Mouse (Mus musculus): ENCODE data around the gene Smurf2. TPM values are rescaled to one million over a fixed set of nuclear protein-coding genes. Genes with fewer than 3 reads are reported as not detected.

The Smurf2 gene
- 9.4 and 10.4 TPM in 2 replicates for polyA plus RNA-seq (2015; fragmentation: Nextera tagmentation; extraction: Ambion mirVana)

GRCm38 (mm10) chr11:106920551-106921379, at the start of gene Smurf2:
Gene Smurf2 (minus strand): TSS chr11:106920715.

GRCm38 (mm10) chr11:106788775-106789459, 131.6 kb downstream of the Smurf2 start, which contains the start of the genes Ddx5 and Cep95:
Gene Ddx5 (minus strand): TSS chr11:106789185.
Gene Cep95 (plus strand): TSS chr11:106789252.

GRCm38 (mm10) chr11:106779388-106780088, 141.0 kb downstream of the Smurf2 start, which contains the start of gene Polg2:
Gene Polg2 (minus strand): TSS chr11:106779537.

Small RNA genes within 50 kb of the gene (microRNA-seq; reads per million reads assigned to microRNA genes)
- not detected for gene Gm25994 (ENCODE audit: borderline replicate concordance, insufficient number of aligned reads)
- gene Gm27322 (ENCODE audit: borderline replicate concordance, insufficient number of aligned reads): not detected
- 8.4 reads per million, percentile 12 among the genes with 10 or more reads in this experiment for gene Mir3064 (ENCODE audit: borderline replicate concordance, insufficient number of aligned reads)

Other genes starting within 250 kb of the Smurf2 start
- 19.2 and 37.0 TPM in 2 replicates for gene Pecam1, start 170.1 kb downstream of the Smurf2 start, polyA plus RNA-seq (2015; fragmentation: Nextera tagmentation; extraction: Ambion mirVana)
- gene Milr1, start 169.5 kb downstream of the Smurf2 start, polyA plus RNA-seq (2015; fragmentation: Nextera tagmentation; extraction: Ambion mirVana): 2.2 and 3.3 TPM in 2 replicates
- 14.3 and 14.6 TPM in 2 replicates for gene Polg2, start 141.2 kb downstream of the Smurf2 start, polyA plus RNA-seq (2015; fragmentation: Nextera tagmentation; extraction: Ambion mirVana)
- 169 and 248 TPM in 2 replicates for gene Ddx5, start 131.5 kb downstream of the Smurf2 start, polyA plus RNA-seq (2015; fragmentation: Nextera tagmentation; extraction: Ambion mirVana)
- 7.0 and 11.5 TPM in 2 replicates for gene Cep95, start 131.5 kb downstream of the Smurf2 start, polyA plus RNA-seq (2015; fragmentation: Nextera tagmentation; extraction: Ambion mirVana)
- gene Kpna2, start 78.8 kb upstream of the Smurf2 start, polyA plus RNA-seq (2015; fragmentation: Nextera tagmentation; extraction: Ambion mirVana): 81.1 and 87.7 TPM in 2 replicates
- 8.3 and 8.5 TPM in 2 replicates for gene 1810010H24Rik, start 105.0 kb upstream of the Smurf2 start, polyA plus RNA-seq (2015; fragmentation: Nextera tagmentation; extraction: Ambion mirVana)
- 15.4 and 17.9 TPM in 2 replicates for gene Bptf, start 211.4 kb upstream of the Smurf2 start, polyA plus RNA-seq (2015; fragmentation: Nextera tagmentation; extraction: Ambion mirVana)